Mouse (Mus musculus) embryo, embryonic 10.5 days (tissue): ENCODE results near the gene 2210010C04Rik.
A peak's percentile ranks its signal among the peaks of the same experiment; 100 is the strongest.
"Not testable (repeated sequence)": the region's sequence is repeated elsewhere in the genome, so short reads cannot be mapped to it uniquely, and the experiment has no call there.

Source experiments
- DNase-seq: peaks from one replicate; pipeline ENCODE4 v3.0.0-alpha.2; 2015; ENCODE audit warnings: low spot score

2210010C04Rik gene

GRCm38 (mm10) chr6:41018629-41019028 is 16.7 kb downstream of the 2210010C04Rik start:
- no peak for DNase-seq

- peak; percentile 12 for DNase-seq
Measured at GRCm38 (mm10) chr6:41015065-41015464, 20.2 kb downstream of the 2210010C04Rik start.

- not testable (repeated sequence) for DNase-seq
Measured at GRCm38 (mm10) chr6:40999379-40999778, 35.9 kb downstream of the 2210010C04Rik start, which contains the start of gene Gm2663. Gene Gm2663 (minus strand): TSS chr6:40999479.
